Mouse (Mus musculus) c-Kit-positive CD71-positive TER-119-positive erythroid progenitor cells, embryonic 14.5 days (primary cell): Measurements from ENCODE around the gene 9430038I01Rik.

Experiments used
- DNase-seq: peaks from one replicate; pipeline ENCODE4 v3.0.0-alpha.2; 2013; ENCODE audit warnings: low spot score

Gene 9430038I01Rik

GRCm38 (mm10) chr7:137410337-137411197 is at the start of gene 9430038I01Rik:
Gene 9430038I01Rik, minus strand, starts transcription at chr7:137410762.
- peak; percentile 94 for DNase-seq

- no peak for DNase-seq
Observed at GRCm38 (mm10) chr7:137445321-137445720, 34.8 kb upstream of the 9430038I01Rik start.

- DNase-seq: no peak
Observed at GRCm38 (mm10) chr7:137442951-137443350, 32.4 kb upstream of the 9430038I01Rik start.

- peak; percentile 6 for DNase-seq
Observed at GRCm38 (mm10) chr7:137438962-137439361, 28.4 kb upstream of the 9430038I01Rik start.

GRCm38 (mm10) chr7:137438179-137438550 is 27.6 kb upstream of the 9430038I01Rik start:
- no peak for DNase-seq

GRCm38 (mm10) chr7:137437440-137438178 is 27.0 kb upstream of the 9430038I01Rik start, which contains the start of gene Glrx3:
Gene Glrx3, plus strand, starts transcription at chr7:137437614.
- DNase-seq: peak; percentile 94

- DNase-seq: no peak
Observed at GRCm38 (mm10) chr7:137436901-137437300, 26.3 kb upstream of the 9430038I01Rik start.

GRCm38 (mm10) chr7:137431769-137432603 is 21.4 kb upstream of the 9430038I01Rik start:
- DNase-seq: no peak

- no peak for DNase-seq
Observed at GRCm38 (mm10) chr7:137426693-137427092, 16.1 kb upstream of the 9430038I01Rik start.

GRCm38 (mm10) chr7:137421236-137421635 is 10.7 kb upstream of the 9430038I01Rik start:
- DNase-seq: no peak

GRCm38 (mm10) chr7:137420550-137420949 is 10.0 kb upstream of the 9430038I01Rik start:
- DNase-seq: no peak

GRCm38 (mm10) chr7:137414710-137415109 is 4.1 kb upstream of the 9430038I01Rik start:
- no peak for DNase-seq

GRCm38 (mm10) chr7:137407428-137408058 is 3.0 kb downstream of the 9430038I01Rik start:
- no peak for DNase-seq

- no peak for DNase-seq
Observed at GRCm38 (mm10) chr7:137404146-137404545, 6.4 kb downstream of the 9430038I01Rik start.

GRCm38 (mm10) chr7:137398973-137399372 is 11.6 kb downstream of the 9430038I01Rik start:
- DNase-seq: no peak

GRCm38 (mm10) chr7:137397361-137397910 is 13.1 kb downstream of the 9430038I01Rik start:
- no peak for DNase-seq

- DNase-seq: no peak
Observed at GRCm38 (mm10) chr7:137395421-137395820, 15.1 kb downstream of the 9430038I01Rik start.

GRCm38 (mm10) chr7:137387863-137388262 is 22.7 kb downstream of the 9430038I01Rik start:
- DNase-seq: no peak

- DNase-seq: no peak
Observed at GRCm38 (mm10) chr7:137374996-137375395, 35.6 kb downstream of the 9430038I01Rik start.

GRCm38 (mm10) chr7:137371770-137372169 is 38.8 kb downstream of the 9430038I01Rik start:
- DNase-seq: no peak

GRCm38 (mm10) chr7:137370175-137370574 is 40.4 kb downstream of the 9430038I01Rik start:
- no peak for DNase-seq
